Mouse (Mus musculus) E14TG2a.4 (cell line): ENCODE results near the gene Bst1.

Source experiments
- H3K27me3 ChIP-seq: 2 replicates; pipeline ENCODE4 v1.6.1; 2014; ENCODE audit warnings: low read length, control low read depth; ENCODE audit not compliant: insufficient read depth
- H3K36me3 ChIP-seq: 2 replicates; pipeline ENCODE4 v1.6.1; 2014; ENCODE audit warnings: low read length, control low read depth; ENCODE audit not compliant: insufficient read depth
- H3K4me1 ChIP-seq: replicated peaks from 2 replicates; pipeline ENCODE4 v1.6.1; 2014; ENCODE audit warnings: low read depth, low read length, control low read depth
- H3K4me3 ChIP-seq: replicated peaks from 2 replicates; pipeline ENCODE4 v1.5.1; 2014; ENCODE audit warnings: mild to moderate bottlenecking, low read length
- H3K9me3 ChIP-seq: 2 replicates; pipeline ENCODE4 v1.6.1; 2014; ENCODE audit warnings: low read length, control low read depth
- CTCF ChIP-seq: conservative IDR thresholded peaks from 2 replicates; pipeline ENCODE4 v1.5.1; 2014; ENCODE audit warnings: low read length
- NANOG ChIP-seq: IDR thresholded peaks from 2 replicates; pipeline ENCODE4 v1.6.1; 2014; ENCODE audit warnings: borderline replicate concordance, low read length, mixed read lengths
- POU5F1 ChIP-seq: IDR thresholded peaks from 2 replicates; pipeline ENCODE4 v1.6.1; 2014; ENCODE audit warnings: low read length, borderline replicate concordance

The Bst1 gene

DNA sequence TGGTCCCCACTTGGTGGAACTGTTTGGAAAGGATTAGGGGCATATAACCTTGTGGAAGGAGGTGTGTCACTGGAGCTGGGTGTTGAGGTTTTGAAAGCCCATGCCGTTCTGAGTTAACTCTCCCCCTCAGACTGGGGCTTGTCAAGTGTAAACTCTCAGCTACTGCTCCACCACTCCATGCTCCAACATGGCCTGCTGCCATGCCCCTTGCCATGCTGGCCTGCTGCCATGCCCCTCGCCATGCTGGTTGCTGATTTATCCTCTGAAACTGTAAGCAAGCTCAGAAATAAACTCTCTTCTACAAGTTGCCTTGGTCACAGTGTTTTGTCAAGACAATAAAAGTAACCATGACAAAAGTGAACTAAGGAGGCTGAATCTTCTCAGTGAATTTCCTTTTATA is 13.3 kb upstream of the Bst1 start:
- peaks cover 18% of the 10 kb centered on the region for H3K4me1 ChIP-seq
- H3K9me3 ChIP-seq, result no peaks in the 10 kb centered on the region; the same call in 1 of the 2 replicates
- H3K27me3 ChIP-seq, result peaks cover 2% of the 10 kb centered on the region; the same call in 1 of the 2 replicates
- H3K36me3 ChIP-seq, result no peaks in the 10 kb centered on the region
- TF ChIP-seq CTCF, result no peak
- no peak for TF ChIP-seq NANOG
- TF ChIP-seq POU5F1, result no peak
- H3K4me3 ChIP-seq, result no peak overlapping the region

DNA sequence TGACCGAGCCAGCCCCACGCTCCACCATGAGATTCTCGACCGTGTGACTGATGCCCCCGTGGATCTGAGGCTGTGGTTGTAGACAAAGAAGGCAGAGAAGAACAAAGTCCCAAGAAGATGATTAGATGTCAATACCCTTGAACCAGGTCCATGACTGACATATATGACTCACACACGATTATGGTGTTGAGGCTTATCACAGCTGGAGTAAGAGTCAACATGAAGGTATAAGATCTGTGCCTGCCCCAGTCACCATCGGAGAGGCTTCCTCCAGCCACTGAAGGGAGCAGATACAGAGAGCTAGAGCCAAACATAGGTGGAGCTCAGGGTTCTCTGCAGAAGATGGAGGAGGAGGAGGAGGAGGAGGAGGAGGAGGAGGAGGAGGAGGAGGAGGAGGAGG is 12.3 kb upstream of the Bst1 start:
- no peaks in the 10 kb centered on the region for H3K9me3 ChIP-seq
- TF ChIP-seq NANOG (no peak), POU5F1 (no peak), CTCF (no peak)
- H3K4me1 ChIP-seq, result peaks cover 15% of the 10 kb centered on the region
- no peak overlapping the region for H3K4me3 ChIP-seq
- H3K27me3 ChIP-seq, result peaks cover 2% of the 10 kb centered on the region; the same call in 1 of the 2 replicates
- H3K36me3 ChIP-seq, result no peaks in the 10 kb centered on the region

DNA sequence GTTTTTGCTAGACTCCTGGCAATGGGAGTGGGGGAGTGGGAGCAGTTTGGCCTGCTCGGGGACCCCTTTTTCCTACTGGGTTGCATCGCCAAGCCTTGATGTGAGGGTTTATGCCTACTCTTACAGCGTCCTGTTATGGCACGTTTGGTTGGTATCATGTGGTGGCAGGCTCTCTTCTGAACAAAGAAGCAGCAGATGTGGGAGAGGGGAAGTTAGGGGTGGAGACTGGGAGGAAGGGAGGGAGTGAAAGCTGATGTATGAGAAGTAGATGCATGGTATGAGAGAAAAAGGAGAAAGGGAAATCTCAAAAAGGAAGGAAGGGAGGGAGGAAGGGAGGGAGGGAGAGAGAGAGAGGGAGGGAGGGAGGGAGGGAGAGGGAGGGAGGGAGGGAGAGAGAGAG is 11.8 kb upstream of the Bst1 start:
- Histone ChIP-seq H3K36me3 (no peaks in the 10 kb centered on the region), H3K4me1 (peaks cover 15% of the 10 kb centered on the region), H3K4me3 (no peak overlapping the region), H3K9me3 (peaks cover 5% of the 10 kb centered on the region; the same call in 1 of the 2 replicates), H3K27me3 (peaks cover 2% of the 10 kb centered on the region; the same call in 1 of the 2 replicates)
- no peak for TF ChIP-seq NANOG

DNA sequence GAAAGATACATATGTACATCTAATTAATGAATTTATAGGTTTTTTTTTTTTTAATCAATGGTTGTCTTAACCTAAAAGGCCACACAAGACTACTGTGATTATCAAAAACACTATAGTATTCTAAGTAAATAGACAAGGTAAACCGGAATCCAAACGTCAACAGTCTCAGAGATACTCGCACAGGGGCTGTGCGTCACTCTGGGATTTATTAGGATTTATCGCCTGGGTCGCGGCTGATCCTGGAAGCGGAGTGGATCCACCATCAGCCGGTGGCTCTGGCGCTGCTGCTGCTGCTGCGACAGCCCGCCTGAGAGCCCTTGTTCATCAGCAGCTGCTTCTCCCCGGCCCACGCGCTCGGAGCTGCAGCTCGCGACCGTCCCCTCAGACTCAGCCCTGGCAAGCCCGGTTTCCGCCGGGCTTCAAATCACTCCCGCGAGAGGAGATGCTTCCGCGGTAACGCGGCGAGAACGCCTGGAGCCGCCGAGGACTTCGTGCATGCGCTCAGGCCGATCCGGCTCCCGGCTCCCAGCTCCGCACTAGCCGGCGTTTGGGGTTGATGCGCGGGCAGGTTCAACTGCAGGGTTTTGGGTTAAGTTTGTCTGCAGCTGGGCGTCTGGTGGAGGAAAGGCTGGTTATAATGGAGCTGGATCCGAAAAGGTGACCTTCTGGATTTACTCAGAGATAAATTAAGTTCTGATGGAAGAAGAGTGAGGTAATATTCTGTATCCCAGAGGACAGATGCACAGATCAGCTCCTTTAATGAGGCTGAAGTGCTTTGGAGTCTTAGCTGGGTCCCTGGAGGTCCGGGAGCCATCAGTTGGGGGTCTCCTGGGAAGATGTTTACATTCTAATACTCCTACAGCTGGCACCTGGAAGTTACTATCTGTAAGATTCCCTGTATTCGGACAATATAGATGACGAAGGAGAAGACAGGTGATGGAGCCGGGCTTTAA is 10.7 kb upstream of the Bst1 start:
- peaks cover 15% of the 10 kb centered on the region for H3K4me1 ChIP-seq
- H3K36me3 ChIP-seq, result no peaks in the 10 kb centered on the region
- TF ChIP-seq NANOG (no peak), POU5F1 (no peak), CTCF (no peak)
- peak overlapping the region; percentile 77 for H3K4me3 ChIP-seq
- peaks cover 15% of the 10 kb centered on the region; the same call in 1 of the 2 replicates for H3K9me3 ChIP-seq
- H3K27me3 ChIP-seq, result peaks cover 2% of the 10 kb centered on the region; the same call in 1 of the 2 replicates

DNA sequence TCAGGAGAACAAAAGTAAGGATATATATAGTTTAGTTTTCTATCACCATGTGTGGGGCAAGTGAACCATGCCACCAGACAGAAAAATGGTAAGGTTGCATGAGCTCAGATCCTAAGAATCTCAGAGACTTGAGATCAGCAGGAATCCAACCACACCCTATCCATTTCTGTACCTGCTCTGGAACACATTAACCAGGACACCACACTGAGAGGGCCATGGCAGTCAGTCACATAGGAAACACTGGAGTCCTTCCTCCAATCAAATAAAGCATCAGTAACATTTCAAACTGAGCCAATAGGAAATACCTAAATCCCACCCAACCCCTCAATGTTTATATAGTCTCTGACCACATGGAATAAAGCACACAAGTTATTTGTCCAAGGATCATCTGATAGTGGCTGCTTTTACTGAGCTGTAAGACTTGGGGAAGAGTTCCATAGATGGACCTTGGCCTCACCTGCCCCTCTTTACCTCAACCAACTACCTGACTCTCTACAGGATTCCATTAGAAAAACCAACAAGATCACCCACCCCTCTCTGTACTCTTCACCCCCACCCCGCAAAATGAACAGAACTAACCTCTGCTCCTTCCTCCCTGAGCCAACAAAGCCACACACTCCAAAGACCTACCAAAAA is 8.1 kb upstream of the Bst1 start:
- Histone ChIP-seq H3K4me3 (no peak overlapping the region), H3K4me1 (peaks cover 38% of the 10 kb centered on the region)

DNA sequence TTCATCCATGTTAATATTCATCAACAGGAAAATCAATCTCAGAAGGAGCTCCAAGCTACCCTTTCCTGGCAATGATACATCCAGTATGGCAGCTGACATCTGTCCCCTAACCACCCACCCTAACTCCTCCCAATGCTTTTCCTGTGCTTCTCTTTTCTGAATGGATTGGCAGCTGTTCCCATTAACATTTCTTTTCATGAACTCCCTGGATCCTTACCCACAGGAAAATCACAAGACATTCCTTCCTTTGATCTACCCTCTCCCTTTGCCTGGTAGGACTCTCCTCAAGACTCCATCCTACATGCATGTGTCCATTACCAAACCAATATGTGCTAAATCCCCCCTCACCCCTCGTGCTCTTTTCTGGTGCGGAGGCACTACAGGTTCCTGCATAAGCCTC is 4.1 kb upstream of the Bst1 start:
- no peaks in the 10 kb centered on the region for H3K27me3 ChIP-seq
- H3K4me3 ChIP-seq, result 0 out of 2 replicates have a peak overlapping the region, but pooled peaks have one; percentile 10
- H3K36me3 ChIP-seq, result no peaks in the 10 kb centered on the region
- H3K9me3 ChIP-seq, result peaks cover 21% of the 10 kb centered on the region; the same call in 1 of the 2 replicates
- peaks cover 54% of the 10 kb centered on the region for H3K4me1 ChIP-seq
- TF ChIP-seq NANOG, result peak; percentile 44; the same call in 1 of the 2 replicates
- TF ChIP-seq CTCF, result no peak

More for the DNA sequence above, 8.1 kb upstream of the Bst1 start:
- no peak for TF ChIP-seq NANOG
- Histone ChIP-seq H3K9me3 (peaks cover 21% of the 10 kb centered on the region; the same call in 1 of the 2 replicates), H3K27me3 (peaks cover 2% of the 10 kb centered on the region; the same call in 1 of the 2 replicates), H3K36me3 (no peaks in the 10 kb centered on the region)

DNA sequence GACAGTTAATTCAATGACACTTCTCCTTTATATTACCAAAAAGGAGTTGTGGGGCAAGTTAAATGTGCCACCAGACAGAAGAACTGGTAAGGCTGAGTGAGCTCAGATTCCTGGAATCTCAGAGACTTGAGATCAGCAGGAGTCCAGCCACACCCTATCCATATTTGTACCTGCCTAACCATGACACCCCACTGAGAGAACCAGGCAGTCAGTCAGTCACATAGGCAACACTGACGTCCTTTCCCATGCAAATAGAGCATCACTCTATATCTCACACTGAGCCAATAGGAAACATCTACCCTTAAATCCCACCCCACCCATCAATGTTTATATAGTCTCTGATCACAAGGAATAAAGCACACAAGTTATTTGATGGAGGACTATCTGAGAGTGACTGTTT is 2.9 kb upstream of the Bst1 start:
- no peak overlapping the region for H3K4me3 ChIP-seq
- peaks cover 1% of the 10 kb centered on the region for H3K27me3 ChIP-seq
- TF ChIP-seq CTCF (no peak), NANOG (no peak), POU5F1 (no peak)
- peaks cover 58% of the 10 kb centered on the region for H3K4me1 ChIP-seq
- H3K9me3 ChIP-seq, result peaks cover 21% of the 10 kb centered on the region; the same call in 1 of the 2 replicates
- no peaks in the 10 kb centered on the region for H3K36me3 ChIP-seq

DNA sequence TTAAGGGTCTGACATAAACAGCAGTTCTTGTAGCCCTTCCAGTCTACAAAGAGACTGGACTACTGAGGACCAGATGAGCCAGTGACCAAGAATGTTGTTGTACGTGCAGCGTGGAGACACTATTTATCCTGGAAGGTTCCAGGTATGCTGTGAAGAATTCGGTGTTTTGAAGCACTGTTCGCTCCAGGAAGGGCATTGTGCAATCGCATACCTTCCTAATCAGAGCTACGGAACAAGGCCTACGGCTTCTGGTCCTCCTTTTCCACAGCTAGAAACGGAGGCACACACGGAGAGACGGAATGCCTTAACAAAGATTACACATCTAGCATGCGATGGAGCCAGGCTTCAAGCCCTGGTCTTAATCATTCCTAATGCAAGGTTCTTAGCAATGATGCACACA is 2.1 kb downstream of the Bst1 start:
- Histone ChIP-seq H3K4me3 (no peak overlapping the region), H3K9me3 (peaks cover 20% of the 10 kb centered on the region), H3K27me3 (peaks cover 10% of the 10 kb centered on the region), H3K36me3 (no peaks in the 10 kb centered on the region), H3K4me1 (peaks cover 38% of the 10 kb centered on the region)
- TF ChIP-seq POU5F1, result no peak
- TF ChIP-seq CTCF, result no peak
- no peak for TF ChIP-seq NANOG
